Mouse (Mus musculus) urinary bladder, postnatal 25 days (tissue): ENCODE results near the gene Habp2.
A peak's percentile ranks its signal among the peaks of the same experiment; 100 is the strongest.

ENCODE experiments used
- DNase-seq: peaks from one replicate; pipeline ENCODE4 v3.0.0; 2022; ENCODE audit warnings: low spot score

Gene Habp2

DNA sequence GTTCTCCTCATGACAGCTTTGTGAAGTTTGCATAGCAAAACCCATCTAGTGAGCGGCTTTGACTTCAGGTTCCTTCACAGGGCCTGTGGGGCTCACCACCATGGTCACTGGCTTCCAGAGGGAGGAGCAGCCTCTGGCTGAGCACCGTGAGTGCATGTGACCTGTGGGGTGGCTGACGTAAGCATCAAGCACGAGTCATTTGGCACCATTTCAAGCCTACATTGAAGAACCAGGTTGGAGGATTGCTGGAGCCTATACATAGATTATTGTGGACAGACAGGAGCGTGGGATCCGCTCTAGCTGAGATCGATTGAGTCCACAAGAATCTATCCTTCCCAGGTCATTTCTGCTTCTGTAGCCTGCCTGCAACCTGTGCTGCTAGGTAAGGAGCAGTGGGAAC is at the start of gene Habp2:
Gene Habp2 (plus strand): TSS at position 272 of the 400 bp plus-strand sequence.
- no peak for DNase-seq

DNA sequence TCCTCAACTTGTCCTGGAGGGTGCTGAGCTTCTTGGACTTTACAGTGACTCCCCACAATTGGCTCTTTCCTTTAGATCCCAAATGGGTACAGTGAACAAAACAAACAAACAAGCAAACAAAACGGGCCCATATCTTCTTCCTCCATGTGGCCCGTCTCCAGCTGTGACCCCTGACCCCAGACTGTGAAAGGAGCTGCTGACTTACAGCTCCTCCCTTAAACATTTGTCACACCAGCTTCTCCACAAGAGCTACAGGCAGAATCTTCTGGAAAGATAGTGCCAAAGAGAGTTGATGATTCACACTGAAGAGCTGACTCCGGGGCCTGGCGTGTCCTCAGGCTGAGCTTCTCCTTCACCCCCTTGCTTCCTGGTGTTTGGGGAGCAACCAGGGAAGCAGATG is 48.4 kb upstream of the Habp2 start:
- DNase-seq: no peak

- DNase-seq: no peak
These were observed 41.7 kb upstream of the Habp2 start for GRCm38 (mm10) chr19:56245201-56245600.

GRCm38 (mm10) chr19:56252815-56253214 is 34.1 kb upstream of the Habp2 start:
- DNase-seq: no peak

DNA sequence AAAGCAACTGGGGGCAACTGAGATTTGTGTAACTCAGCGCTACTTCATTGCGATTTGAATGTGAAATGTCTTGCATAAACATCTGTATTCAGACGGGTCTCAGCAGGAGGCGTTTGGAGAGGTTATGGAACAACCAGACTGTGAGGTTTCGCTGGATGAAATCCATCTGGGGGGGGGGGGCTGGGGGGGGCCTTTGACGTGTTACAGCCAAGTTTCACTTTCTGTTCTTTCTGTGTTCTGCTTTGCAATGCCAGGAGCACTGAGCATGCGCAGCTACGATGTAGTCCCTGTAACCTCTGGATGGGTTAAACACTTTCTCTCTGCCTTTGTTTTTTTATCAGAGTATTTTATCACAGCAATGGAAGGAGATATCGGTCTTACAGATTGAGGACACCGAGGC is 33.7 kb upstream of the Habp2 start:
- DNase-seq: no peak

DNA sequence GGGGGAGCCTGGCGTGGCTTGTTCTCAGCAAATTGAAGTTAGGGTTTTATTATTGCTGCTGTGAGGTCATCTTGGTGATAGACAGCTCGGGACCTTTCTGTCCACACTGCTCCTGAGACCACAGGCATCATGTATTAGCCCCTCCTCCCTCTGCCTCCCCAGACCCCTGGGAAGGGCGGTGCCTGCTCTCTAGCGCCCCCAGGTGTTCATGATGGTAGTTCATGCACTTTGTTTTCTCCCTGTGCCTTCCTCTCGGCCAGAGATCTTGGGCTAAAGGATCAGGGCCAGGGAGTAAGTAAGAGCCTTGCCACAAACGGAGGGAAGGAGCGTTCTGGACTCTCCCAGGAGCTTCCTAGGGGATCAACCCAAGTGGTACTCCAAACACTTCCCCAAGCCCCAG is 32.2 kb upstream of the Habp2 start:
- DNase-seq: peak; percentile 16

DNA sequence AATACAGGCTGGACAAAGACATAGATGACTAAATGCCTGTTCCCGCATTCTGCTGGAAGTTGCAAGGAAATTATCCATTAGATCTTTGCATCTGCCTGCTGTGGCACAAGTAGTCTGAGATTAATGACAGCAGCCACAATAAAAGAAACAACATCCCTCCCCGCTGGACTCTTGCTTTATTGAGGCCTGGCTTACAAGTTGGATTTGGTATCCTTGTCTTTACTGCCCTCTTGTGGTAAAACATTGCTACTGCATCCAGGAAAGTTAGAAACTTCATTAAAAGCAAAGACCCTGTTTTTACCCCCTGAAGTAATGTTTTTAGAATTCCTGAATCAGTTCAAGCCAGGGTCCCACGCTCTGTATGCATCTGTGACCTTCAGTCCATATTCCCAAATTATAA is 31.4 kb upstream of the Habp2 start:
- DNase-seq: no peak

GRCm38 (mm10) chr19:56256235-56256634 is 30.7 kb upstream of the Habp2 start:
- DNase-seq: no peak

GRCm38 (mm10) chr19:56256741-56257140 is 30.2 kb upstream of the Habp2 start:
- DNase-seq: no peak

DNA sequence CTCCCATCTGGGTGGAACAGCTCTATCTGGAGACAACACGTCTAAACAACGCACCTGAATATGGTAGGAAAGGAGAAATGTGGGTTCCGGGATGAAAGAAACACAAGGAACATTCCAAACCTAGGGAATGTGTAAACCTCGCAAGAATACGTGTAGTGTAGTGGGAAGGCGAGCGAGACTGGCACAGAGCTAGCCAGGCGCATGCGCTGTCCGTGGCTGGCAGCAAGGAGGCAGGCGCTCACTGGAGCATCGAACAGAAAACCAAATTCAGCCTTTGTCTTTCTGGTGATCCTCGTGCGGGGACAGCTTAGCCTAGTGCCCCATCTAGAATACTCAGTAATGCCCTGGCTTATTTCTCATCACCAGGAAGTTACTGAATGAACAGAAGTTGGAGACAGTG is 23.2 kb upstream of the Habp2 start:
- no peak for DNase-seq

DNA sequence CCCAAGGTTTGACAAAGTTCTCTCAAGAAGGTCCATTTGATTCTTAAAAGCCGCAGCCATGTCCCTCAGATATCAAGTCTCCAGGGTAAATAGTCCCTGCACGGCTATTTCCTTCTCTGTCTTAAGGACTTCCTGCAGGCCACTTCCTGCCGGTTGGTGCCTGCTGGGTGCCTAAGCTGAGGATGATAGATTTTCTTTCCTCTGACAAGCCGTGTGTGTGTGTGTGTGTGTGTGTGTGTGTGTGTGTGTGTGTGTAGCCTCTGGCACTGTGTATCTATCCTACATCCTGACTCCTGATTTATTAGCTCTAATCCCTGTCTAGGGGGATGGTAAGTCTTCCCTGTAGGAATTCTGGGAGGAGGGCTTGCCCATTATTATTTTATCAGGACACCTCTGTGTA is 22.8 kb upstream of the Habp2 start:
- DNase-seq: no peak

DNA sequence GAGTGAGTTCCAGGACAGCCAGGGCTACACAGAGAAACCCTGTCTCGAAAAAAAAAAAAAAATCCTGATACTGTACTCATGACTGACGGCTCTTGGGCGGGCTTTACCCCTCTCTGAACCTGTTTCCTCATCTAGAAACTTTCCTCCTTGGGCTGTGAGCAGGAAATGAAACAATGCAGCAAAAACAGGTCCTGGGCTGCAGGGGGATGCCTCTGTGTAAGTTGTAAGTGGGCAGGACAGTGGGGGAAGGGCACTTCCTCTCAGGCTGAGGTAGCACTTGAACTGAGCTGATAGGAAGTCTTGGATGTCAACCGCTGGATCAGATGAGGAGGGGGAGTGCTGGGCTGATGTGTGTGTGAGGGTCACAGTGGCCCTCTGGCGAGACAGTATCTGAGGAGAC is 21.8 kb upstream of the Habp2 start:
- no peak for DNase-seq

DNA sequence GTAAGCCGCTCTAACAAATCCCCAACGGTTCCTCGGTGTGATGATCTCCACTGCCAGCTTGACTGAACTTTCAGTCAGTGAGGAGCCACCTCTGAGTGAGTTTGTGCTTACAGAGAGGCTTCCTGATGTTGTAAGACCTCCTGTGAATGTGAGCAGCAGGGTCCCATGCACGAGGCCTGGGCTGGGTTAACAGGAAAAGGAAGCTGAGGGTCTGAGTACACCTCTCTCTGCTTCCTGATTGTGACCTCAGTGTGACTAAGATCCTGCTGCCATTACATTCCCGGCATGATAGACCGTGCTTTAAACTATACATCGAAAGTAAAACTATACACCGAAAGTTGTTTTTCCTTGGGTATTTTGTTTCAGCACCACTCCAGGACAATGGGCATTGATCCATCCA is 14.9 kb upstream of the Habp2 start:
- DNase-seq: no peak

DNA sequence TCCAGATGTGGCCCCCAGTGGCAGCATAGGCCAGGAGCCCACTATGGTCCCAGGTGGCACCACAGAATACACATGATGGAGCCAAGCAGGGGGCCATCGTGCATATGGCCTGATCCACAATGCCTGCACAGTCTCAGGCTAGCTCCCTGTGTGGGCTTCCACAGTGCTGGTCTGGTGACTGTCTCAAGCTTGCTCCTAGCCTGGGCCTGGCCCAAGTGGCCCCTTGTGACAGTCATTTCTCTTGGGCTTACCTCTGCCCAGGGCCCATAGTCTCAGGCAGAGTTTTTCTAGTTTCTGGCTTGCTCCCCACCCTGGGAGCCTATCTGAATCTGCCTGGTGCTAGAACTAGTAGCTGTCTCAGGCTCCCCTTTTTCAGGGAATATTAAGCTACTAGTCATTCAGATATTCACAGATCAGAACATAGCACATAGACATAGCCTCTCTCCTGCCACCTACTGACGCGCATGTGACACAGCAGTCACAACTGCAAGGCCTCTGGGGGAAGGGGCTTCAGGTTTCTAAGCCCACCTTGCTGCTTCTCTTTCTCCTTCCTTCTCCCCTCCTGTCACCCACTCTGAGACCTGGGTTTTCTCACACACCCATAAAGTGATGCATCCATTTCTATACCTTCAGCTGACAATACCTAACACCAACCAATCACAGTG is 9.7 kb upstream of the Habp2 start:
- DNase-seq: no peak

GRCm38 (mm10) chr19:56277951-56278350 is 9.0 kb upstream of the Habp2 start:
- no peak for DNase-seq

DNA sequence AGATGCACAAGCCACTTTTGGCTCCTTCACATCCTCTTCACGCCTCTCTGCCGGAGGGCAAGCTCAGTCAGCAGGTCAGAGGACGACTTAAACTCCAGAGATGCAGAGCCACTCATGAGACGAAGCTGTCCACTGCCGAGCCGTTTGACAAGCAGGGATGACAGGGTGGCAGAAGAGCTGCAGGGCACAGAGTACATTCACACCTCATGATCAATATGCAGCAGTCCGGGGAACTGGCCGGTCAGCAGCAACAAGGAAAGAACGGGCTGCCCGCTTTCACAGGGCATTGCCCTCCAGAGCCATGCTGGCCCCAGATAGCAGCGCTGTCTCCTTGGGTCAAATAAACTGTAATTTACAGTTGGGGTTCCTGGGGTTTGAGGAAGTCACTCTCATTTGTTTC is 8.6 kb upstream of the Habp2 start:
- no peak for DNase-seq

DNA sequence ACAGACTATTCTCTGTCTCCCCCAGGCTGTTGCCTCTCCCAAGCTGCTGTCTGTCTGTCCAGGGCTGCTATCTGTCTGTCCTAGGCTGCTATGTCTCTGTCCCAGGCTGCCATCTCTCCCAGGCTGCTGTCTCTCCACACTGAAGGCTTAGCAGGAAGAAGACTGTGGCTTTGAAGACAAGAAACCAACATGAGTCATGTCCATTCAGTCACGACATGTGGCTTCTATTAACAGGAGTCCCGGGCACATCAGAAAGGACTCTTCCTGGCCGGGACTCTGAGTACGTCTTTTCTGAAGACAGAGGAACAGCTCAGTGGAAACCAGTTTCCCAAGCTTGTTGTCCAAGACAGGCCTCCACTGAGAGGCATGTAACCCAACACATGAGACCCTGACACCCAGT is 1.7 kb upstream of the Habp2 start:
- no peak for DNase-seq

DNA sequence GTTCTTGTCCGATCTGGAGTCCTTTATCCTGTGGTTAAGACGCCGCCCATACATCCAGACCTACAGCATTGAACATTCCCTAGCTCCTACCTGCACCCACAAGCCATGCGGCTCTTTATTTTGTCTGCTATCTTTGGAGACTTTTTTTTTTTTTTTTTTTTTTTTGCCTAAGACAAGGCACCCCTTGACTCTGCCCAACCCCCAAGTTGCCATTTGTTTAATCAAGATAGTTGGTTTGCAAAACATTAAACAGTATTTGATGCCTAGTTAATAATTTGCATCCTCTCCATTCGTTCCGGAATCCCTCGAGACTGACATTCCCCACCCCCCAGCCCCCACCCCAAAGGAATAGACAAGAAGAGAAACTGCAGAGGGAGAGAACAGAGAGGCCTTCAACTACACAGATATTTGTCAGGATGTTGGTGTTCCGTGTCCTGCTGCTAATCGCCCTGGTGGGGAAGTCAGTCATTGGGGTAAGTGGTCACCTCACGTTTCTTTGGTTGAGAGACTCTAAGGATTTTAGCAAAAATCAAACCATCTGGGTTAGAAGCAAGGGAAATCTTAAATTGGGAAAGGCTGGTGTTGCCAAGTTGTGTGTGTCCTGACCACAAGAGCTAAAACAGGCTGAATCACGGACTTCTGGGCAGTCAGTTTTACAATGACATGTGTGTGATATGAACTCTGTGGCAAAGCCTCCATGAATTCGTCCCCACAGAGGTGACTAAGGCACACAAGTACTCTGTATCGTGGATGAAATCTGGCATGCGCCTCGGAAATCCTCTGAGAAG is 837 bp downstream of the Habp2 start:
- no peak for DNase-seq

- no peak for DNase-seq
These were observed 1.5 kb downstream of the Habp2 start for GRCm38 (mm10) chr19:56288436-56288835.

GRCm38 (mm10) chr19:56289642-56290041 is 2.7 kb downstream of the Habp2 start:
- DNase-seq: no peak

- no peak for DNase-seq
These were observed 5.0 kb downstream of the Habp2 start for GRCm38 (mm10) chr19:56291898-56292297.

GRCm38 (mm10) chr19:56292335-56292734 is 5.4 kb downstream of the Habp2 start:
- DNase-seq: no peak

GRCm38 (mm10) chr19:56294654-56295399 is 7.9 kb downstream of the Habp2 start:
- peak; percentile 73 for DNase-seq
